Mouse (Mus musculus): ENCODE results near the gene Ppp2ca.

DNA sequence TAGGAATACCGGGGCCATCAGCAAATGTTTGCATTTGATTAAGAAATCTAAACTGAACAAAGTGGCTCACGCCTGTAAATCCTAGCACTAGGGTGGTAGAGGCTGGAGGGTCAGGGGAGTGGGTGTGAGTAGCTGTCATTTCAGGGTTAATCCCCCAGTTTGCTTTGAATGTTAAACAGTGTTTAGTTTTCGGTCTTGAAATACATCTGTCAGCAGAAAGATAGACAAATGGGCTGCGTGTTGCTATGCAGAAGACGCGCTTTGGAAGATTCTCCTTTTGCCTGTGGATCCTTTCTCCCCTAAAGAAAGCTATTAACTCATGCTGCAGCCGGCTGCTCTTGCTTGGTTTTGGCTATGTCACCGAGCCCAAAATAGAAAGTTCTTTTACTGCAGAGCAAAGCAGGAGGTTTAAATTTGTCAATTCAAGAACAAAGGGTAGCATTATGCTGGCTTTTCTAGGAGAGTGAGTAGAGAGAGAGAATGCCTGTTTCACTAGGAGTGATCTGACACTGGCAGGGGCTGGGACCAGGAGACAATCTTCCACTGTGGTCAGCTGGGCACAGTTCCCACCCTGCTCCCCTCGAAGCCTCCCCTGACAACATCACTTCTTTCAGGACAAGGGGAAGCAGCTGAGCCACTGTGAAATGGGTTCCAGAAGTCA, 12.1 kb upstream of the Ppp2ca start:
- TF ChIP-seq CTCF (IDR thresholded peaks at IDR 0.05; ENCODE audit: low read depth, low read length) (no peak), POLR2A (IDR thresholded peaks at IDR 0.05; ENCODE audit: extremely low read depth, insufficient read depth, low read length) (no peak)

Measured in liver, adult 2 months (tissue).